Mouse (Mus musculus) activated CD4-positive, CD25-positive, alpha-beta regulatory T cell (primary cell): ENCODE measurements around the gene Baat. TPM values are rescaled to one million over a fixed set of nuclear protein-coding genes. Genes with fewer than 3 reads are reported as not detected.

ENCODE experiments used
- polyA plus RNA-seq, 2 experiments: library from polyadenylated mRNA; unstranded; fragments of 100-300 nt; shearing (Covaris generic); gene quantifications; one replicate each; pipeline ENCODE4 v1.2.1; 2017

The Baat gene
- under 1 TPM in 1 of 2 experiments, not detected in 1; 0.41 TPM for polyA plus RNA-seq

DNA sequence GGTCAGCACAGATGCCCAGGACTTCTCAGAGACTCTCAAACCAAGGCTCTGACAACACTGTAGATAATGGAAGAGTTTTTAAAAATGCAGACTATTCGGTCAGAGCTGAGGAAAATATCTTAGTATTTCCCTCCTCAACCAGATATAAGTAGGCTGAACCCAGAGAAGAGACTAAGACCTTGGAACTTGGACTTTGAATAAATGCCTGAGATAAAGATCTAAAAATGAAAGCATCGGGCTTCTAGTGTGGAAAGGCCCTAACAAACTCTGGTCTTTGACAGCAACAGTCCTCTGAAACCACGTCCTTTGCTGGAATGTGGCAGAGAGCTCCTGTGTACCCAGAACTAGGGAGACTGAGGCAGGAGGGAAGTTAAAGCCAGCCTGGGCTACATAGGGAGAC is at the start of gene Baat:
Baat (minus strand) TSS at position 172 of the 400 bp plus-strand sequence.

GRCm38 (mm10) chr4:49549383-49549782 is 43.0 kb upstream of the Baat start, which contains the start of gene Aldob:
Aldob (minus strand) TSS chr4:49549546.

DNA sequence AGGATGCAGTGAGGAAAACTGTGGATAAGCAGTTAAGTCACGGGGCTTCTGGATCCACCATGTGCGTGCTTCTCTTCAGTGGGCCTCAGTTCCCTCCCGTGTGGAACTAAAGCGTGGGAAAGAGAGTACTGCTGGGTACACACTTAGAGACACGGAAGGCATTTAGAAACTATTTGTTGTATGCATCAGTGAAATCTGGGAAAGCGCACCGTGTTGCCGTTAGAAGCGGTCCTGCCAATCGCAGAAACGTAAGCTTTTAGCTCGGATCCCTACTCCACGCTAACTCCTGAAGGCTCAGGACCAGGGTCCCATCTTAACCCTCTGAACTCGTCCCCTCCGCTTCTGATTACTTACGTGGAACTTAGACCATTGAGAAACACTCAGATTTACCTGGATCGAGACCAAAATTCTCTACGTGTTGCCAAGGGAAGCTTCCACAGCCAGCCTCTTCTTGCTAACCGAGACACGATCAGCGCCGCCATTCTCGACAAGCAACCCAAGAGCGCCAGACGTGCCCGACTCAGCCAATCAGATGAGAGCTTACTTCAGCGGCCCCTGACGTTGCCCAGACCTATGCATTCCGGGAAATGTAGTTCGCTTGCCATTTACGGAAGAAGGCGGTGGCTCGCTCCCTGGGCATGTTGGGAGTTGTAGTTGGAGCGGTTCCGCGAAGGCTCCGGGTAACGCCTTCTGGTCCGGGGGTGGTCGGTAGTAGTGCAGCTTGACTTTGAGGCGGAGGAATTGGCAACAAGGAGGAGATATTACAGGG is 14.4 kb upstream of the Baat start, which contains the start of the genes Mrpl50 and Zfp189:
Mrpl50 (minus strand) TSS at position 522 of the 769 bp plus-strand sequence.
Zfp189 (plus strand) TSS at position 605 of the 769 bp plus-strand sequence.

DNA sequence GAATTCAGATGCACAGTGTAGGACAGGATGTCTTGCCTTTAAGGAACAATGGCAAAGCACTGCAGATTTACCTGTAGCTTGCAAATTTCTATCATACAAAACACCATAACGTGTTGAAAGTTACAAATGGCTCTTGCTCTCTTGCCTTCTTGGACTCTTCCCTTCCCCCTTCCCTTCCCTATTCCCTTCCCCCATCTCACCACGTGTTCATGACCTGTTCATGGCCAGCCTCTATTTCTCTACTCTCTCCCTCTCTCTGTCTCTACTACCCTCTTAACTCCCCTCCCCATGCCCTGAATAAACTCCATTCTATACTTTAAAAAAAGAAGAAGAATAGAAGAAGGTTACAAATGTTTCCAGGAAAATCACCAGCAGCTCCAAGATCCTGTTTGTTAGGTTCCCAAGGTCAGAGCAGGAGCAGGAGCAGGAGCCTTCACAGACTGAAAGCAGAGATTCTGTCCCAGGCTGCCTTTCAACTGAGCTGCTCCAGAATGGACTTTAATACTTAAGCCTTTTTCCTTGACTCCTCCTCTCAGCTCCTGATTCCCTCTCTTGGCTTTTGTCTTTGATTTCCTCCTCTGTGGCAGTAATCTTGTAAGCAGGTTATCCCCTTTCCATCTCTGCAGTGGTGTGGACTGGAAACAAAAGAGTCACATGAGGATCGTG is 32.8 kb downstream of the Baat start, which contains the start of gene Acnat1:
Acnat1 (minus strand) TSS at position 478 of the 666 bp plus-strand sequence.

Other genes starting within 250 kb of the Baat start
- gene Acnat2, start 98.4 kb downstream of the Baat start, polyA plus RNA-seq: under 1 TPM in 1 of 2 experiments, not detected in 1; 0.31 TPM
- under 1 TPM; 0.26 to 0.31 TPM for gene Acnat1, start 32.6 kb downstream of the Baat start, polyA plus RNA-seq
- gene Mrpl50, start 14.5 kb upstream of the Baat start, polyA plus RNA-seq: 10 to 100 TPM; 23.7 to 32.7 TPM
- 1 to 10 TPM; 2.5 to 3.0 TPM for gene Zfp189, start 14.6 kb upstream of the Baat start, polyA plus RNA-seq
- under 1 TPM in 1 of 2 experiments, not detected in 1; 0.11 TPM for gene Aldob, start 43.0 kb upstream of the Baat start, polyA plus RNA-seq
- under 1 TPM in 1 of 2 experiments, not detected in 1; 0.32 TPM for gene Tmem246, start 91.3 kb upstream of the Baat start, polyA plus RNA-seq
- 10 to 100 TPM; 40.6 to 57.2 TPM for gene Rnf20, start 125.4 kb upstream of the Baat start, polyA plus RNA-seq
- gene Ppp3r2, start 175.5 kb upstream of the Baat start, polyA plus RNA-seq: under 1 TPM in 1 of 2 experiments, not detected in 1; 0.29 TPM